Mouse (Mus musculus) monocyte, adult 59 days (primary cell): Measurements from ENCODE around the gene H2afv. TPM values are rescaled to one million over a fixed set of nuclear protein-coding genes. Genes with fewer than 3 reads are reported as not detected.

Experiments used
- total RNA-seq, 2 experiments: library from RNA; stranded (reverse); gene quantifications; one replicate each; pipeline ENCODE4 v1.2.4; 2023

H2afv gene
- 10 to 100 TPM; 29.2 to 34.9 TPM for total RNA-seq

GRCm38 (mm10) chr11:6444077-6444853, at the start of gene H2afv:
TSS of gene H2afv (minus strand) at chr11:6444443.

DNA sequence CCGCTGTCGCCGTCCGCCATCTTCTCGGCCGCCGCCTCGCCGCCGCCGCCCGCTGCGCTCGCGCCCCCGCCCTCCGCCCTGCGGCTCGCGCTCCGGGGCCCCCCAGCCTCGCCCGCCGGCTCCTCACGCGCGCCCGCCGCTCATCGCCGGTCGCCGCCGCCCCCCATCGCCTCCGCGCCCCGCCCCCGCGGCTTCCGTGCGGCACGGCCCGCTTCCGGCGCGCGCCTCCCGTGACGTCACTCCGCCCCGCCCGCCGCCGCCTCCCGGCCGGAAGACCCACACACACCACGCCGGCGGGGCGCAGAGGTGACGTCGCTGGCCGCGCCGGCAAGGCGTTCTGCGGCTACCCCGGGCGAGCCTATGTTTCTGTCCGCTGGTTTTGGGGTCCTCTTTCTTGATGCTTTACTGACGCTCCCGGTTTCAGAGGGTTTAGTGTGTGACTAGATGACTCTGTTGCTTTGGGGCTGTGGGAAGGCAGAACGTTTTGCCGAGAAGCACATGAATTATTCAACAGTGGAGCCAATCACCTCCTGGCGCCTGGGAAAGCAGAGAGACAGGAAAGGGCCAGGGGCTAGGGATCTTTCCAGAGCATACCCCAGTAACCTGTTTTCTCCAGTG, 31.7 kb upstream of the H2afv start, which contains the start of gene Purb:
Purb (minus strand) TSS at position 51 of the 618 bp plus-strand sequence.

DNA sequence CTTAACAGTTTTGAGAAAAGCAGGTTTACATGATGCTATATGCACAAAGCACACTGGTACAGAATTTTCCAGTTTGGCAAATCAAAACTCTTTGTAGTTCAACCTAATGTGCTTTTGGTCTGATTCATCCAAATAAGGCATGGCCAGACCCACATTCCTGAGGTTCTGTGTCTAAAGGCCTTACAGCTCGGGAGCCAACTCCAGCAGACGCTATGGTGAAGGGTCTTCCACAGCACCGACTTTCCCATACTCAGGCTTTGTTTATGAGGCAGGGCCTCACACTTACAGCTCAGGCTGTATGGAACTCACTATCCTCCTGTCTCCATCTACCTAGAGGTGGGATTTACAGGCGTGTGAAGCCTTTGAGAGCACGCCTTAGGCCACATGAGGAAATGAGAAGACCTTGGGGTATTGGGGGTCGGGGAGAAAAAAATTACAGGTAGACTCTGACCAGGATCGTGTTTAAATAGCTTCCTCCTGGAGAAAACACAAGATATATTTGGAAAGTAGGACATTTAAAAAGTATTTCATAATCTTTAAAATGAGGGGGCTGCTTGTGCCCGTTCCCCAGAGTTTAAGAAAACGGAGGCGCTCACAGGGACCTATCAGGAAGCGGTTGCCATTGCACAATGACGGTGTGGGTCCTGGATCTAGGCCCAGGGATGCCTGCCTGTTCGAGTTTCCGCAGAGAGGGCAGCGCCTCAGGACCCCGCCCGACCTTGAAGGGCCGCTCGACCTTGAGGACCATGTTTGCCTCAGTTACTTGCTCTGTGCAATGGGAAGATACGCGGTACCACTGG, 29.3 kb downstream of the H2afv start, which contains the start of gene Ppia:
Ppia (plus strand) TSS at position 693 of the 800 bp plus-strand sequence.

DNA sequence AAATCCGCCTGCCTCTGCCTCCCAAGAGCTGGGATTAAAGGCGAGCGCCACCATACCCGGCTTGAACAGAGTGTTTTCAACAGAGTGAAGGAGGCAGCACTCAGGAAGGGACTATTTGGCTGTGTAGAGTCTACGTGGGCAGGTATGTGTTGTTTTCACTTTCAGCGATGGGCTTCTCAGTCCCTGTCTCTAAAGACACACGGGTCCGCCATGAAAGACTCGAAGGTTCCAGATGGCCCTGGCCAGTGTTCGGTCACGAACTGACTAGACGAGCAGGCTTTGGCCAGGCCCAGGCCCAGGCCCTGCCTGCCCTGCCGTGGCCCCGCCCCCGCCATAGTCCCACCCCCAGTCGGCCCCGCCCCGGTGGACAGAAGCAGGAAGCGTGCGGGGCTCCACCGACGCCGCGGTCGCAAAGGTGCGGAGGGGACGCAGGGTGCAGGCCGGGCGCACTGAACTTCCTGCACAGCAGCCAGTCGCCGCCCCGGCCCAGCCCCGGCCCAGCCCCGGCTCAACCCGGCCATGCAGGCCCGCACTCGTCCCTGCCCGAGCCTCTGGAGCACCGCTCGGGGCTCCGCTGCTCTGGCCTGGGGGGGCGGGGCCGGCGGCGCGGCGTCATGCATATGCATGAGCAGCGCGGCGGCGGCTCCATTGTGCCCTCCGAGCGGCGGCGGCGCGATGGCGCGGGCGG, 55.4 kb downstream of the H2afv start, which contains the start of gene Zmiz2:
Zmiz2 (plus strand) TSS at position 349 of the 688 bp plus-strand sequence.

Other genes with a start within 250 kb of the H2afv start
- not detected for gene A730071L15Rik, start 244.4 kb downstream of the H2afv start, total RNA-seq
- gene Nudcd3, start 244.0 kb downstream of the H2afv start, total RNA-seq: 10 to 100 TPM; 39.6 to 42.5 TPM
- under 1 TPM in 1 of 2 experiments, not detected in 1; 0.12 TPM for gene Npc1l1, start 214.3 kb downstream of the H2afv start, total RNA-seq
- gene Ddx56, start 176.7 kb downstream of the H2afv start, total RNA-seq: 10 to 100 TPM; 31.4 to 32.1 TPM
- 10 to 100 TPM; 41.3 to 44.7 TPM for gene Tmed4, start 169.6 kb downstream of the H2afv start, total RNA-seq
- gene Ogdh, start 152.8 kb downstream of the H2afv start, total RNA-seq: 100 to 1,000 TPM; 151 to 152 TPM
- 100 to 1,000 TPM; 127 to 142 TPM for gene Zmiz2, start 55.4 kb downstream of the H2afv start, total RNA-seq
- gene Ppia, start 29.0 kb downstream of the H2afv start, total RNA-seq: 1,000 to 10,000 TPM in 1 of 2 experiments, 100 to 1,000 TPM in 1; 735 to 1,042 TPM
- gene Purb, start 31.5 kb upstream of the H2afv start, total RNA-seq: 10 to 100 TPM; 44.9 to 45.6 TPM
- 100 to 1,000 TPM; 690 to 791 TPM for gene Myo1g, start 76.5 kb upstream of the H2afv start, total RNA-seq
- gene Ccm2, start 102.4 kb upstream of the H2afv start, total RNA-seq: 100 to 1,000 TPM; 144 TPM
- gene Nacad, start 161.6 kb upstream of the H2afv start, total RNA-seq: under 1 TPM; 0.55 to 0.66 TPM
- gene Tbrg4, start 181.6 kb upstream of the H2afv start, total RNA-seq: 10 to 100 TPM; 75.2 to 80.3 TPM
- not detected for gene Wap, start 194.2 kb upstream of the H2afv start, total RNA-seq
- gene Ramp3, start 214.1 kb upstream of the H2afv start, total RNA-seq: 1 to 10 TPM in 1 of 2 experiments, under 1 TPM in 1; 0.66 to 1.7 TPM